Comparison of ENCODE assay signal across 17 mouse cellular contexts in genomic region chr6:97472873-97473550, GRCm38 (mm10).
DNase-seq lines count a peak whose midpoint lies in the region; ATAC-seq and TF ChIP-seq lines count a peak whose summit lies in the region.
"Had no signal": no experiment of that assay in that cellular context is flagged by ENCODE, and none has a peak within 500 bp of the region (broad histone marks: within the 10 kb centered on the region; RNA-seq: fewer than 3 reads in every experiment).

No protein-coding gene starts in this region.

- no peak overlapping the region for H3K9ac ChIP-seq in stomach, postnatal 0 days (ENCODE audit: low read length)
- H3K9ac ChIP-seq: limb, embryonic 13.5 days; liver, postnatal 0 days had no signal

- no peak for TF ChIP-seq CTCF in stomach, postnatal 0 days (IDR thresholded peaks at IDR 0.05; ENCODE audit: low read depth)

- intact Hi-C loops in heart, postnatal 36 days (cut with DNase I), result no loop called here

- H3K27me3 ChIP-seq in heart, embryonic 10.5 days (ENCODE audit: insufficient read depth, poor library complexity, severe bottlenecking), result no peaks in the 10 kb centered on the region
- H3K27me3 ChIP-seq in stomach, postnatal 0 days (ENCODE audit: control insufficient read depth, insufficient read depth, low read length), result no peaks in the 10 kb centered on the region
- H3K27me3 ChIP-seq: limb, embryonic 13.5 days had no signal

- H3K4me3 ChIP-seq in heart, embryonic 10.5 days, result no peak overlapping the region
- H3K4me3 ChIP-seq in stomach, postnatal 0 days (ENCODE audit: low read depth, low read length), result no peak overlapping the region
- H3K4me3 ChIP-seq: limb, embryonic 13.5 days; midbrain, embryonic 10.5 days; myocyte had no signal

- peaks cover 17% of the 10 kb centered on the region for H3K4me1 ChIP-seq in heart, embryonic 10.5 days
- no peaks in the 10 kb centered on the region for H3K4me1 ChIP-seq in stomach, postnatal 0 days (replicated peaks; ENCODE audit: control insufficient read depth, insufficient read depth)
- H3K4me1 ChIP-seq: limb, embryonic 13.5 days; midbrain, embryonic 10.5 days had no signal

- H3K4me2 ChIP-seq in stomach, postnatal 0 days (replicated peaks; ENCODE audit: low read depth), result no peak overlapping the region
- H3K4me2 ChIP-seq: limb, embryonic 13.5 days had no signal

- H3K27ac ChIP-seq in heart, embryonic 10.5 days, result peak overlapping the region; percentile 24; the same call in 1 of the 2 replicates
- no peak overlapping the region for H3K27ac ChIP-seq in stomach, postnatal 0 days (replicated peaks)
- H3K27ac ChIP-seq: hindbrain, postnatal 0 days; kidney, postnatal 0 days; limb, embryonic 13.5 days; midbrain, embryonic 10.5 days had no signal

- ATAC-seq in activated CD4-positive, CD25-positive, alpha-beta regulatory T cell, adult 4 months, result peak; percentile 43
- peak; percentile 56; the same call in 1 of the 2 replicates for ATAC-seq in stomach, postnatal 0 days (ENCODE audit: low FRiP score, low TSS enrichment)
- ATAC-seq: forebrain, embryonic 16.5 days; hindbrain, postnatal 0 days; liver, postnatal 0 days had no signal

- no peaks in the 10 kb centered on the region for H3K36me3 ChIP-seq in heart, embryonic 10.5 days
- no peaks in the 10 kb centered on the region for H3K36me3 ChIP-seq in stomach, postnatal 0 days (ENCODE audit: control insufficient read depth, insufficient read depth, low read length)
- H3K36me3 ChIP-seq: limb, embryonic 13.5 days; midbrain, embryonic 10.5 days had no signal

- H3K9me3 ChIP-seq in heart, embryonic 10.5 days, result no peaks in the 10 kb centered on the region
- H3K9me3 ChIP-seq in stomach, postnatal 0 days (ENCODE audit: control insufficient read depth, low read length), result no peaks in the 10 kb centered on the region
- H3K9me3 ChIP-seq: midbrain, embryonic 10.5 days had no signal

- DNase-seq in heart, embryonic 10.5 days (ENCODE audit: low spot score), result no peak
- DNase-seq in heart, postnatal 36 days, result no peak
- DNase-seq in right cerebral cortex, adult 2 months (ENCODE audit: low spot score in 2 of 2), result peak; percentile 24 to 40
- DNase-seq in right cerebral cortex, adult 18-20 months, result no peak
- DNase-seq in stomach, postnatal 0 days (ENCODE audit: low spot score), result no peak
- DNase-seq in urinary bladder, postnatal 25 days (ENCODE audit: low spot score), result no peak
- DNase-seq: cerebellum, postnatal 10 days; gastrocnemius, postnatal 14 days; liver, postnatal 0 days; right cerebral cortex, postnatal 14 days had no signal

- WGBS in heart, embryonic 10.5 days, result 63% methylated on average over 4 of the region's 4 CpGs
- WGBS in stomach, postnatal 0 days, result 69% methylated on average over 4 of the region's 4 CpGs

- TF ChIP-seq EP300 in stomach, postnatal 0 days (optimal IDR thresholded peaks at IDR 0.05), result no peak

Comparison
In these comparisons a context has a peak if more than half of its experiments do, and no peak if none do; other contexts are left out.
1. DNase-seq: peak in right cerebral cortex, adult 2 months (2 of 2); none in heart, embryonic 10.5 days (single experiment), heart, postnatal 36 days (0 of 2), right cerebral cortex, adult 18-20 months (single experiment), stomach, postnatal 0 days (single experiment) and urinary bladder, postnatal 25 days (single experiment).